Mouse (Mus musculus) brain, embryonic 14.5 days (tissue): ENCODE results near the gene Cdca8.

Experiments used
- CTCF ChIP-seq: fragments of 200-500 bp; IDR thresholded peaks from 2 replicates; pipeline ENCODE4 v1.5.1; 2012; ENCODE audit warnings: inconsistent platforms, mild to moderate bottlenecking, moderate library complexity, borderline replicate concordance; ENCODE audit not compliant: insufficient read depth, insufficient read length; ENCODE audit errors: extremely low read depth
- POLR2A ChIP-seq: fragments of 200-500 bp; IDR thresholded peaks from 2 replicates; pipeline ENCODE4 v1.6.1; 2012; ENCODE audit warnings: mild to moderate bottlenecking, inconsistent platforms, borderline replicate concordance; ENCODE audit not compliant: poor library complexity, insufficient read depth, insufficient read length, severe bottlenecking; ENCODE audit errors: extremely low read depth

DNA sequence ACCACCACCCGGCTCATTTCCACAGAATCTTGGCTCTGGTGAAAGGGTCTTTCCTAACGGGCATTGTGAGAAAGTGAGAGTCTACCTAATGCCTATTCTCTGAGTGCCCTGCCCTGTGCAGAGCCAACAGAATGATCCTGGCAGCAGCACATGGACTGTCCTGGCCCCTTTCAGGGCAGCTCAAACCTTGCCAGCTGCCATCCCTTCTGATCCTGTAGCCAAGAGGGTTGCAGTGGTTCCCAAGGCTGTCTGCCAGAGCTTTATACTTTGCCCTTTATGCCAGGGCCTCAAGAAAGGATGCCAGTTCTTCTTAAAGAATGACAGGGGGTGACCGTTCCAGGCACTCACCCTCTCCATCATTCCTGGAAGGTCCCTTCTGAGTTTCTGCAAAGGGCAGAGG is 10.4 kb upstream of the Cdca8 start:
- TF ChIP-seq POLR2A (no peak), CTCF (no peak)
